ENCODE assay signal across 8 mouse cellular contexts in genomic region chr13:23556906-23557305, GRCm38 (mm10). TPM values are rescaled to one million over a fixed set of nuclear protein-coding genes. Genes with fewer than 3 reads are reported as not detected.
DNase-seq lines count a peak whose midpoint lies in the region; ATAC-seq lines count a peak whose summit lies in the region.

No protein-coding gene starts in this region.

- intact Hi-C loops in heart, postnatal 36 days (cut with DNase I), result no loop called here

- H3K27me3 ChIP-seq in heart, embryonic 12.5 days (replicated peaks), result no peaks in the 10 kb centered on the region
- H3K27me3 ChIP-seq in forebrain, embryonic 12.5 days, result no peaks in the 10 kb centered on the region
- H3K27me3 ChIP-seq in liver, embryonic 13.5 days, result no peaks in the 10 kb centered on the region

- WGBS in heart, embryonic 12.5 days, result 71% methylated on average over 3 of the region's 3 CpGs
- WGBS in forebrain, embryonic 12.5 days, result 73% methylated on average over 3 of the region's 3 CpGs
- WGBS in liver, embryonic 13.5 days (ENCODE audit: insufficient replicate concordance), result 56% methylated on average over 3 of the region's 3 CpGs

- peak overlapping the region; percentile 43; the same call in 1 of the 2 replicates for H3K27ac ChIP-seq in heart, embryonic 12.5 days (ENCODE audit: poor library complexity, severe bottlenecking)
- 0 out of 2 replicates have a peak overlapping the region, but pooled peaks have one; percentile 42 for H3K27ac ChIP-seq in forebrain, embryonic 12.5 days
- peak overlapping the region; percentile 100 for H3K27ac ChIP-seq in liver, embryonic 13.5 days

- H3K36me3 ChIP-seq in heart, embryonic 12.5 days, result no peaks in the 10 kb centered on the region
- no peaks in the 10 kb centered on the region for H3K36me3 ChIP-seq in forebrain, embryonic 12.5 days (replicated peaks)
- no peaks in the 10 kb centered on the region for H3K36me3 ChIP-seq in liver, embryonic 13.5 days

- no peak overlapping the region for H3K4me3 ChIP-seq in heart, embryonic 12.5 days
- H3K4me3 ChIP-seq in forebrain, embryonic 12.5 days (replicated peaks), result no peak overlapping the region; the same call in 1 of the 2 replicates
- peak overlapping the region; percentile 66 for H3K4me3 ChIP-seq in liver, embryonic 13.5 days (replicated peaks)

- no peak overlapping the region for H3K9ac ChIP-seq in heart, embryonic 12.5 days
- H3K9ac ChIP-seq in forebrain, embryonic 12.5 days, result no peak overlapping the region
- H3K9ac ChIP-seq in liver, embryonic 13.5 days, result peak overlapping the region; percentile 92

- H3K9me3 ChIP-seq in heart, embryonic 12.5 days (replicated peaks), result no peaks in the 10 kb centered on the region
- H3K9me3 ChIP-seq in forebrain, embryonic 12.5 days, result no peaks in the 10 kb centered on the region
- H3K9me3 ChIP-seq in liver, embryonic 13.5 days (replicated peaks), result no peaks in the 10 kb centered on the region

- ATAC-seq in heart, embryonic 12.5 days (ENCODE audit: insufficient number of reproducible peaks, low FRiP score), result no peak
- ATAC-seq in forebrain, embryonic 12.5 days (ENCODE audit: low FRiP score), result no peak
- ATAC-seq in liver, embryonic 13.5 days (ENCODE audit: low read depth), result no peak

- H3K4me1 ChIP-seq in heart, embryonic 12.5 days (replicated peaks), result peaks cover 5% of the 10 kb centered on the region; the same call in 1 of the 2 replicates
- peaks cover 16% of the 10 kb centered on the region for H3K4me1 ChIP-seq in forebrain, embryonic 12.5 days
- H3K4me1 ChIP-seq in liver, embryonic 13.5 days (replicated peaks), result peaks cover 50% of the 10 kb centered on the region

- peak overlapping the region; percentile 34; the same call in 1 of the 2 replicates for H3K4me2 ChIP-seq in heart, embryonic 12.5 days
- peak overlapping the region; percentile 93 for H3K4me2 ChIP-seq in forebrain, embryonic 12.5 days
- H3K4me2 ChIP-seq in liver, embryonic 13.5 days, result peak overlapping the region; percentile 83

- DNase-seq in heart, postnatal 36 days, result no peak
- peak; percentile 63 for DNase-seq in 416B (ENCODE audit: low read depth)
- DNase-seq in liver, embryonic 13.5 days, result no peak
- no peak for DNase-seq in spleen, adult 12 weeks (ENCODE audit: low spot score)
- no peak for DNase-seq in frontal cortex, postnatal 36 days (ENCODE audit: low spot score in 2 of 2)
- DNase-seq in cerebellum, adult 11 months, result no peak

RNA-seq across cellular contexts. Expression of gene Hist1h1d, which starts 3.8 kb away (rescaled TPM):
- 0.21 and 0.26 TPM in 2 replicates for polyA plus RNA-seq in heart, embryonic 12.5 days (2016; fragmentation: Nextera tagmentation; extraction: Ambion mirVana)
- total RNA-seq in heart, postnatal 36 days (2021), result 1 to 10 TPM; 2.2 to 2.3 TPM
- polyA plus RNA-seq in forebrain, embryonic 12.5 days (2016; fragmentation: Nextera tagmentation; extraction: Ambion mirVana), result 0.47 and 0.56 TPM in 2 replicates
- polyA plus RNA-seq in liver, embryonic 13.5 days (2015; fragmentation: Nextera tagmentation; extraction: Ambion mirVana), result 0.75 and 0.93 TPM in 2 replicates

RNA-seq across cellular contexts. Expression of gene Hist1h3e, which starts 5.3 kb away (rescaled TPM):
- 1.7 and 2.1 TPM in 2 replicates for polyA plus RNA-seq in heart, embryonic 12.5 days (2016; fragmentation: Nextera tagmentation; extraction: Ambion mirVana)
- 10 to 100 TPM; 21.4 to 23.8 TPM for total RNA-seq in heart, postnatal 36 days (2021)
- polyA plus RNA-seq in forebrain, embryonic 12.5 days (2016; fragmentation: Nextera tagmentation; extraction: Ambion mirVana), result 5.7 and 7.6 TPM in 2 replicates
- polyA plus RNA-seq in liver, embryonic 13.5 days (2015; fragmentation: Nextera tagmentation; extraction: Ambion mirVana), result 4.4 and 6.8 TPM in 2 replicates

RNA-seq across cellular contexts. Expression of gene Hist1h4f, which starts 5.5 kb away (rescaled TPM):
- polyA plus RNA-seq in heart, embryonic 12.5 days (2016; fragmentation: Nextera tagmentation; extraction: Ambion mirVana), result 0.95 TPM in 1 of 2 replicates, not detected in the other
- 10 to 100 TPM; 37.7 to 40.9 TPM for total RNA-seq in heart, postnatal 36 days (2021)
- polyA plus RNA-seq in forebrain, embryonic 12.5 days (2016; fragmentation: Nextera tagmentation; extraction: Ambion mirVana), result 0.74 and 1.4 TPM in 2 replicates
- 0.98 and 4.2 TPM in 2 replicates for polyA plus RNA-seq in liver, embryonic 13.5 days (2015; fragmentation: Nextera tagmentation; extraction: Ambion mirVana)

RNA-seq across cellular contexts. Expression of gene Hist1h3f, which starts 13.1 kb away (rescaled TPM):
- polyA plus RNA-seq in heart, embryonic 12.5 days (2016; fragmentation: Nextera tagmentation; extraction: Ambion mirVana), result 0.32 and 0.36 TPM in 2 replicates
- 10 to 100 TPM in 1 of 2 experiments, 1 to 10 TPM in 1; 7.4 to 10.0 TPM for total RNA-seq in heart, postnatal 36 days (2021)
- 0.99 and 1.5 TPM in 2 replicates for polyA plus RNA-seq in forebrain, embryonic 12.5 days (2016; fragmentation: Nextera tagmentation; extraction: Ambion mirVana)
- polyA plus RNA-seq in liver, embryonic 13.5 days (2015; fragmentation: Nextera tagmentation; extraction: Ambion mirVana), result 1.1 and 2.1 TPM in 2 replicates

RNA-seq across cellular contexts. Expression of gene Hist1h2bh, which starts 13.7 kb away (rescaled TPM):
- polyA plus RNA-seq in heart, embryonic 12.5 days (2016; fragmentation: Nextera tagmentation; extraction: Ambion mirVana), result 0.26 and 0.28 TPM in 2 replicates
- 1 to 10 TPM in 1 of 2 experiments, under 1 TPM in 1; 0.94 to 1.9 TPM for total RNA-seq in heart, postnatal 36 days (2021)
- 0.87 and 0.95 TPM in 2 replicates for polyA plus RNA-seq in forebrain, embryonic 12.5 days (2016; fragmentation: Nextera tagmentation; extraction: Ambion mirVana)
- polyA plus RNA-seq in liver, embryonic 13.5 days (2015; fragmentation: Nextera tagmentation; extraction: Ambion mirVana), result 1.7 TPM in 2 replicates

Comparison
In these comparisons a context has a peak if more than half of its experiments do, and no peak if none do; other contexts are left out.
1. H3K27ac ChIP-seq: peak in every context shown above with its lines; median percentile 100 in liver, embryonic 13.5 days; 43 in heart, embryonic 12.5 days; 42 in forebrain, embryonic 12.5 days.
2. H3K4me2 ChIP-seq: peak in every context shown above with its lines; median percentile 93 in forebrain, embryonic 12.5 days; 83 in liver, embryonic 13.5 days; 34 in heart, embryonic 12.5 days.